Mouse (Mus musculus) ES-Bruce4 (cell line): ENCODE measurements around the gene Stk39.

Experiments used
- CTCF ChIP-seq: IDR thresholded peaks from one replicate; pipeline ENCODE4 v1.8.1; 2011; ENCODE audit warnings: low read depth, low read length
- EP300 ChIP-seq: IDR thresholded peaks from 2 replicates; pipeline ENCODE4 v1.6.1; 2011; ENCODE audit warnings: low read depth, low read length; ENCODE audit not compliant: insufficient read depth
- POLR2A ChIP-seq: IDR thresholded peaks from one replicate; pipeline ENCODE4 v1.8.1; 2011; ENCODE audit warnings: low read length; ENCODE audit not compliant: insufficient read depth

DNA sequence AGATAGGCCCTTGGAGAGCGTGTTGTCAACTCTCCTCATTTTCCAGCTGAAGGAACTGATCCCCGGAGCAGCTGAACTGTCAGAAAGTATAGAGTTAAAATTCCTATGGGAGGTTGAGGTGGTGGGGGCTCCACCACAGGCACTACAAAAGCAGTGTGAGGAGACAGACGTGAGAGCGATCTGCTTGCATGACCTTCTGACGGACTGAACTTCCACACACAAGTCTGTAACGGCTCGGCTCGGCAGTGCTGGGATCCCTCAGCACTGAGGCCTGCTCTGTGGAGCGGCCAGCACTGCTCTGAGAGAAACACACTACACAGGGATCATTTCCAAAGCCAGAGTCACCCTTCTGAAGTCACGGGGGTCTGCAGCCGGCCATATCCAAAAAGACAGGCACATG, 92.4 kb downstream of the Stk39 start:
- TF ChIP-seq CTCF (no peak), POLR2A (no peak), EP300 (no peak)
